Mouse (Mus musculus) embryonic fibroblast, embryonic 13.5 days (primary cell): Measurements from ENCODE around the gene Hdac5.

Experiments
- CTCF ChIP-seq: IDR thresholded peaks from 2 replicates; pipeline ENCODE4 v1.5.1; 2011; ENCODE audit warnings: mild to moderate bottlenecking, control low read depth, low read length, moderate library complexity, borderline replicate concordance; ENCODE audit not compliant: insufficient read depth
- POLR2A ChIP-seq: IDR thresholded peaks from 2 replicates; pipeline ENCODE4 v1.6.1; 2011; ENCODE audit warnings: low read depth, mild to moderate bottlenecking, control low read depth, low read length, moderate library complexity

GRCm38 (mm10) chr11:102185677-102186076, 44.3 kb downstream of the Hdac5 start:
- no peak for TF ChIP-seq CTCF
- no peak for TF ChIP-seq POLR2A
